Mouse (Mus musculus) kidney, adult 2 months (tissue): ENCODE results near the gene Fam114a1.

Source experiments
- CTCF ChIP-seq: fragments of 200-500 bp; conservative IDR thresholded peaks from 2 replicates; pipeline ENCODE4 v1.5.1; 2011; ENCODE audit warnings: low read depth, mild to moderate bottlenecking, control low read depth, low read length, moderate library complexity, mixed read lengths; ENCODE audit not compliant: insufficient read depth, insufficient read length
- POLR2A ChIP-seq: fragments of 200-500 bp; IDR thresholded peaks from one replicate; pipeline ENCODE4 v1.6.1; 2011; ENCODE audit warnings: low read depth, low read length, control low read depth

- no peak for TF ChIP-seq POLR2A
- no peak for TF ChIP-seq CTCF
Observed at GRCm38 (mm10) chr5:65091184-65091858, 121.5 kb downstream of the Fam114a1 start.
